Mouse (Mus musculus) heart, adult 9 months (tissue): ENCODE results near the gene Ap2a1.

Experiments
- DNase-seq, 2 experiments: peaks; one replicate each; pipeline ENCODE4 v3.0.0; 2022; ENCODE audit warnings: low spot score in 2 of 2

The Ap2a1 gene

DNA sequence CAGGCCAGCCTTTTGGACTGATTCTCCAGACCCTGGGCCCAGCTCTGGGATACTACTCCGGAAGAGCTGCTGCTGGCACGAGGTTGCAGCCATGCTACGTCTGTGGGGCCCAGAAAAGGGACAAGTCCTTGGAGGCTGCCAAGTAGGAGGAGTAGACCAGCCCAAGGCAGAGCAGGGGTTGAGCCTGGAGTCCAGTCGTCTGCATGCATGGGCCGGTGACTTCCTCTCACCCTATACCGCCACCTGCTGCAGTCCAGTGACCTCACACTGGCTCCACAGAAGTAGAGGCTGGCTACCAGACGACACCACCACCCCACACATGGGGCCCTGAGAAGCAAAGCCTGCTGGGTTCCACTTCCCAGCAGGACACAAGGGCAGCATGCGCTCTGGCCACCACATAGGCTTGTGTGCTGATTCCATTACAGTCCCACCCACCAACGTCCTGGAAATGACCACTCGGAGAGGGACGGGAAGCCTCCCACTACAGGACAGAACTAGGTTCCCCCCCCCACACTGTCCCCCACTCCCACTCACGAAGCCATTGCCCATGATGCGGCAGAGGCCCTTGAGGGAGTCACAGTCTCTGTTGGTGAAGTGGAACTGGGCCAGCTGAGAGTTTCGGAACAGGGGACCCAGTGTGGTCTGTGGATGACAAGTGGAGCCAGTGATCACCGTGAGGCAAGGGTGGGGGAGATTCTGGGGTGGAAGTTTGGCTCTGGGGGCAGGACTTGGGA is 62.9 kb downstream of the Ap2a1 start:
- peak; percentile 83 for DNase-seq

DNA sequence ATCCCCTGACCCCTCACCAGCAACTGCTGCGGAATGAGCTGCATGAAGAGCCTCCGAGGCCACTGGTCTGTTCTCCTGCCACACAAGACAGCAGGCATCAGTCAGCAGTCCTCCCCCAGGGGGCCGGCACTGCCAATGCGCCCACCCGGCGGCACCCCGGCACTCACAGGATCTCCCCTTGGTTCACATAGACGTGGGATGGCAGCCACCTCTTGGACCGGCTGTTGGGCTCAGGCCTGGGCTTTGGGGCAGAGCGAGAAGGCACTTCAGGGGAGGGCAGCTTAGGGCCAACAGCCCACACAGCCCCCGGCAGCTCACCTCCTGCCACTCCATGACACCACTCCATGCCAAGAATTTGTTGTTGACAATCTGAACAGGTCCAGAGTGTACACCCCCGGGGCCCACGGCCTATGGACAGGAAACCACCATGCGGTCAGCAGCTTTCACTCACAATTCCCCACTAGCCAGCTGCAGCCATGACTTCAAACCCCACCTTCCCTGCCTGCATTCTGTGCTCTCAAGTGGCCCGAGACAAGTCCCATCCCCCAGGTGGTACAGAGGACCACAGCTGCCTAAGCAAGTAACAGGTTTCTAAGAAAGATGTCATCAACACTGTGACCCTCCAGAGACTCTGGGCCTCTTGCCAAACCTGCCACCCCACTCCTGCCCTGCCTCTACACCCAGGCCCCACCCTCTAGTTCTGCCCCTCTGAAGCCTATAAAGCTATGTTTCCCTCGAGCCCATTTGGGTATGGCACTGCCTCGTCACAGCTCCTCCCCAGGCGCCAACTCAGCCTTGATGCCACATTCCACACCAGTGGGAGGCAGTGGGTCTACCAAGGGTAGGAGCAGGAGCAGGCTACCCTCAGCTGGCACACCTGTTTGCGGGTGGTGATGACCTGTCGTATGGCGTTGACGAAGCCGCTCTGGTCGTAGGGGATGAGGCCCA is 64.4 kb downstream of the Ap2a1 start:
- peak in 1 of 2 experiments; percentile 27 for DNase-seq

DNA sequence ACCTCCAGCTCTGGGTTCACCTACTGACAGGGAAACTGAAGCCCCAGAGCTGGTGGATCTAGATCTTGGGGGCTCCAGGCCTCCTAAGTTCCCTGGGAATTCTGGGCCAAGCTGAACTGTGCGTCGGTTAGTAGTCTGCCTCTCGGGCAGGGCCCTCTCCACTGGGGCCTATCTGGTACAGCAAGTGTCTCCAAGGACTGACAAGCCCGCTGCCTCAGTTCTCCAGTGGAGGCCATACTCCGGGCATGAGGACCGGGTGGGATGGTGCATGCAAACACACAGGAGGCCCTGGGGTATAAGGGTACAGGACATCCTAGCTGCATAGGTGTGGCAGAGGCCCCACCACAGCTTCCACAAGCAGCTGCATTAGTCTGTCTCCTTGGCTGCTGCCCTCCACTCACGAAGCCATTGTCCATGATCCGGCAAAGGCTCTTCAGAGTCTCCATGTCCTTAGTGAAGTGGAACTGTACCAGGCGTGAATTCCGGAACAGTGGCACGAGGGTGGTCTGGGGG is 65.3 kb downstream of the Ap2a1 start:
- DNase-seq = no peak

DNA sequence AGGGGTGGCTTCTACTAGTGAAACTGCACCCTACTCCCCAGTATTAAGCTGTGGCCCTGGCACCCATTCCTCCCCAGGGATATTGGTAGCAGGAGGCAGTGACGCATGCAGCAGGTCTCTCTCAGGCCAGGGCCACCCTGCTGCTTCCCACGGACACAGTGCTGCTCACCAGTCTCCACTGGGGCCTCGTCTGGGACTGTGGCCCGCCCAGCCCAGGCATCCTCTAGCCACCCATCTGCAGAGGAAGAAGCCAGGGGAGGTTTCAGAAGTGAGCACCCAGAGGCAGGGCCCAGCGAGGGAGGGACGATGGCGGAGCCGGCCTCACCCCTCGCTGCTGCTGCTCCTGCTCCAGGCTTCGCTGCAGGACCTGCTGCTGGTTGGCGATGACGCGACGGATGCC is 66.1 kb downstream of the Ap2a1 start:
- no peak for DNase-seq

DNA sequence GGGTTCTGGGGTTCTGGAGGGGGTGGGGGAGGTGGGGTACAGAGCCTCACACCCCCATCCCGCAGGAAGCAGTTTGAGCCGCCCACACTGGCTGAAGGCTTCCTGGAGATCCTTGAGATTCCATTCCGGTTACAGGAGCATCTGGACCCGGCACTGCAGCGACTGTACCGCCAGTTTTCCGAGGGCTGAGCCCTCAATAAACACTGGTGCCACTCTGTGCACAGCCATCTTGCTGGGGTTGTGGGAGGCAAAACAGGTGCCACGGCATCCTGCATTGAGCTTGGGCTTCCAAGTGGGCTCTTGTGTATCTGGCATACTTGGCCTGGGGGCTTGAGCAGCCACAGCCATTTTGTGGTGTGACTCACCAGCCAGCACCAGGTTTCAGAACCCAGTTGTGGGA is 66.9 kb downstream of the Ap2a1 start:
- DNase-seq = no peak

DNA sequence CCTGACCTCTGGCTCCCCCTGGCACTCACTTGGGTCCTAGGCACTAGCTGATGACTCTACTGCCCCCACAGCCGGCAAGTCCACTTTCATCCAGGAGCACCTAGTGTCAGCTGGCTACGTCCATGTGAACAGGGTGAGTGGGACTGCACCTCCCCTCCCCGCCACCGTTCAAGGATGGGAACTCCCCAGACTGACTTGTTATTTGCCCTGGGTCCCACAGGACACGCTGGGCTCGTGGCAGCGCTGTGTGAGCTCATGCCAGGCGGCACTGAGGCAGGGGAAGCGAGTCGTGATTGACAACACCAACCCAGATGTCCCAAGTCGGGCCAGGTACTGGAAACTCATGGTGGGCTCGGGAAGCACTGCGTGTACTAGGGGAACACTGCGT is 67.9 kb downstream of the Ap2a1 start:
- DNase-seq = no peak

DNA sequence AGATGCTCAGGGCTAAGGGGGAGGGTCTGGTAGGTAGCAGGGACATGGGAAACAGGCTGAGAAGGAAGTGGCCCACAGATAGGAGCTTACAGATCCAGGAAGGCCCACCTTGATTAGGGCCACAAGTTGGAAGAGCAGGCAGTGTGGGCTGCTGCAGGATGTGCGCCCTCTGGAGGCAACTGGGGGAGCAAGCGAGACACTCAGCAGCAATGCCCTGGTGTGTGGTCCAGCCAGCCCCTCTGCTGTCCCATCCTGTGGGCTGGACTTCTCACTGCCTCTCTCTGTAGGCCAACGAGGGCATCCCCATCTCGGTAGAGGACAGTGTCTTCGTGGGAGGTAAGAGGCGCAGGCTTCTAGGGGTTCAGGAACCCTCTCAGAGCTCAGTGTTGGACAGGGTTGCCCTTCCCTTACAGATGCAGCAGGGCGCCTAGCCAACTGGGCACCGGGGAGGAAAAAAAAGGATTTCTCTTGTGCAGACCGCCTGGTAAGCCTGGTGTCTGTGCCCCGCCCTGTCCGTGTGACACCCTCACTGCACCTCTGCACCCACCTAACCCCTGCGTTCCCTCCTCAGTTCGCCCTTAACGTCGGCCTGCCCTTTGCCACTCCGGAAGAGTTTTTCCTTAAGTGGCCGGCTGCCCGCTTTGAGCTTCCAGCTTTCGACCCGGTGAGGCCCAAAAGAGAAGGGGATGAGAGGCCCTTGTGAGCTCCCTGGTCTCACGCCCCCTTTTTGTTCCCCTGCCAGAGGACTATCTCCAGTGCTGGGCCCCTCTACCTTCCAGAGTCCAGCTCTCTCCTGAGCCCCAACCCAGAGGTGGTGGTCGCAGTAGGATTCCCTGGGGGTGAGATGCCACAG is 68.5 kb downstream of the Ap2a1 start:
- peak in 1 of 2 experiments; percentile 56 for DNase-seq

DNA sequence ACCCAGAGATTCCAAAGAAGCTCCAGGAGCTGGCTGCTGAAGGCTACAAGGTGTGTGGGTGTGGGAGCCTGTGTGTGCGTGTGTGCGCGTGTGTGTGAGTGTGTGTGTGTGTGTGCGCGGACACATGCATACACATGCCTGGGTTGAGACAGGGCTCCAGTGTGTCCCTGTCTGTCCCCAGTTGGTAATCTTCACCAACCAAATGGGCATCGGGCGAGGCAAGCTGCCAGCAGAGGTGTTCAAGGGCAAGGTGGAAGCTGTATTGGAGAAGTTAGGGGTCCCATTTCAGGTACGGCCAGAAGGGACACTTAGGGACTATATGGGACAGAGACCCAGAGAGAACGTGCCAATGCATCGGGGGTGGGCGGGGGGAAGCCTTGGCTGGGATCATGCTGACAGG is 69.4 kb downstream of the Ap2a1 start:
- no peak for DNase-seq

DNA sequence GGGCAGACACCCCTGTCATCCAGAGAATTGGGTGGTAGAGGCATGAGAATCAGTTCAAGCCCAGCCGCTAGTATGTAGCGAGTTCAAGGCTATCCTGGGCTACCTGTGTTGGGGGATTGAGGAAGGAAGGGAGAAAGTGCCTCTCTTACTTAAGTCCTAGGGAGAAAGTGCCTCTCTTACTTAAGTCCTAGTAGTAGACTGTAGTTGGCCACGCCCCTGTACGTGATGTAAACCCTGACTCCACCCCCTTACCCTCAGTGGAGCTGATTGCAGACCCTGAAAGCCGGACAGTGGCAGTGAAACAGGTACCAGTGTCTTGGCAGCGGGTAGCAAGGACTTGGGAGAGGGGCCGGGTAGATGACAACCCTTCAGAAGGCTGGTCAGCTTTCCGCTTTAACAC is 71.4 kb downstream of the Ap2a1 start:
- DNase-seq = no peak

DNA sequence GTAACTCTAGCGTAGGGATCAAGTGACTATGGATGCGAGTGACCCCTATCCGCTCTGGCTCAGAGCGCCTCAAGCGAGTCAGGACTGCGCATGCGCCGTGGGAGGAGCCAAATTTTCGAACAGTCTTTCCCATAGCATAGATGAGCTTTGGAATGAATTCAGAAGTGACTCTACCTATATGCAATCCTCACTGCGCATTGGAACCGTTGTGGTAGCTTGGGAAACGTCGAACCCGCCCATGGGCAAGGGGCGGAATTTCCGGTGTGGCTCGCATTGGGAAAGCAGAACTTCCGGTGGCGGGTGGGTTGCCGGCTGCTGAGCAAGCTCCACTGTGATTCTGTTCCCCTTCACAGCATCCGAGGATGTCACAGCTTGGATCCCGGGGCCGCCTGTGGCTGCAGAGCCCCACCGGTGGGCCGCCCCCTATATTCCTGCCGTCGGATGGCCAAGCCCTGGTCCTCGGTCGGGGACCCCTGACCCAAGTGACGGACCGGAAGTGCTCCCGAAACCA is 72.2 kb downstream of the Ap2a1 start, which contains the start of gene Pnkp:
TSS of gene Pnkp (plus strand) at position 98 of the 511 bp plus-strand sequence.
- DNase-seq = peak; percentile 83 to 89

DNA sequence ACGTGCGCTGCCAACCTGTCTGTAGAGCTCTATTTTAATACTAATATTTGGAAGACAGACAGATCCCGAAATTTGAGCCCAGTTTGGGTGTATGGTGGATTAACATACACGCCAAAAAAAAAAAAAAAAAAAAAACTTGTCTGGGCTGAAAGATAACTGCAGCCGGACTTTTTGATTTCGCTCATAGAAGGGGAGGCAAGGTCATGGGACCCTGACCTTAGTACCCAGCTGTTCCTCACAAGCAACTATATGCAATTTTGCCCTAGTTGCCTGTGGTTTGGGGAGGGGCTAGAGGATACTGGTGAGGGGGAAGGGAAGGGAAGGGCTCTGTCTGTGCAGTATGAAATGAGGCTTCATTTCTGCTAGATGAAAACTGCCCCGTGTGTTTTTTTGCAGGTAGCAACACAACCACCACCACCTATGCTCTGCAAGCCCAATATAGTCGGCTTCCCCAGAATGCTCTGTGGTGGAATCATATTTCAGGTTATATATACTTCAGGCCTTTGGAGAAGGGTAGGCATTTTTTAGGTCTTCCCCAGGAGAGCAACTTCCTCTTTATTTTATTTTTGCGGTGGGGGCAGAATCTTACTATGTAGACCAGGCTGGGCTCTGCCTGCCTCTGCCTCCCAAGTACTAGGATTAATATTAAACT is 72.9 kb downstream of the Ap2a1 start:
- no peak for DNase-seq

DNA sequence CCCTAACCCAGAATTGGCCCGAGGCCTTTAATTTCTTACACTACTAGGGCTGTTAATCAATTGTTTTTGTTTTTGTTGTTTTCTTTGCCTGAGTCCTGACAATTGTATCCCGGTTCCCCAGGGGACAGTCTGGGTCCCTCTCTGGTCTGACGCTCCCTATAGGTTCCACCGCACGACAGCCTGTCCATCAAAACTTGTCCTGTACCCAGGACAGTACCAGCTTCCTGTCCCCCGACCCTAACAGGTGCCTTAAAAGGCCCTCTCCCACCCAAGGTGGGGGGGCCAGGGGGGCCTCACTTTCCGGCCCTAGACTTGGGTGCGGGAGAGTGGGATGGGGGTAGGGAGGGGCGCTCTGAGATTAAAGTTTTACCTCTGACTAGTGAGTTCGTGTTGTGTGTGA is 74.3 kb downstream of the Ap2a1 start:
- DNase-seq = no peak

DNA sequence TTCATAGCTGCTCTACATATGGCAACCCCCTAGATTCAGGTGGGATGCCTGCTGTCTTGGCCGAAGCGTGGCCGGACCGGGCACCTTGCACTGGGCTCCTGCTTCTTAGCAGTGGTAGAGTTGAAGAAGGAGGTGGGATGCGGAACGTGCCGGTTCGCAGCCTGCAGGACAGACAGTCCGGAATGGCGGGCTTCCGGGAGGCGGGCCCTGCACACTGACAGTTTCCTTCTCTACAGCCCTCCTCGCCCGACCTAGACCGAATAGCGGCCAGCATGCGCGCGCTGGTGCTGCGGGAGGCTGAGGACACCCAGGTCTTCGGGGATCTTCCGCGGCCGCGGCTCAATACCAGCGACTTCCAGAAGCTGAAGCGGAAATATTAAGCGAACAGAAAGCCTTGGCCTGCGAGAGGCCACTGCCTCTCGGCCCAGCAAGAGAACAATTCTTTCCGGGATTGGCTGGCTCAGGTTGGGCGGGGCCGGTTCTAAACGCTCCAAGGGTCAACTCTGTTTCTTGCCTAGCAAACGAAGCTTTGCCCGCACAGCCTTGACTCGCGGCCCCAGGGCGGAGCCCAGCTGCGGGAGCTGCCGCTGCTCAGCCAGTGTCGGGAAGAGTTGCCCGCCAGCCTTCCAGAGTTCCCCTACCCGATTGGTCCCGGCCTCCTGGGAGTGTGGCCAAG is 74.8 kb downstream of the Ap2a1 start:
- DNase-seq = peak; percentile 91 to 93

DNA sequence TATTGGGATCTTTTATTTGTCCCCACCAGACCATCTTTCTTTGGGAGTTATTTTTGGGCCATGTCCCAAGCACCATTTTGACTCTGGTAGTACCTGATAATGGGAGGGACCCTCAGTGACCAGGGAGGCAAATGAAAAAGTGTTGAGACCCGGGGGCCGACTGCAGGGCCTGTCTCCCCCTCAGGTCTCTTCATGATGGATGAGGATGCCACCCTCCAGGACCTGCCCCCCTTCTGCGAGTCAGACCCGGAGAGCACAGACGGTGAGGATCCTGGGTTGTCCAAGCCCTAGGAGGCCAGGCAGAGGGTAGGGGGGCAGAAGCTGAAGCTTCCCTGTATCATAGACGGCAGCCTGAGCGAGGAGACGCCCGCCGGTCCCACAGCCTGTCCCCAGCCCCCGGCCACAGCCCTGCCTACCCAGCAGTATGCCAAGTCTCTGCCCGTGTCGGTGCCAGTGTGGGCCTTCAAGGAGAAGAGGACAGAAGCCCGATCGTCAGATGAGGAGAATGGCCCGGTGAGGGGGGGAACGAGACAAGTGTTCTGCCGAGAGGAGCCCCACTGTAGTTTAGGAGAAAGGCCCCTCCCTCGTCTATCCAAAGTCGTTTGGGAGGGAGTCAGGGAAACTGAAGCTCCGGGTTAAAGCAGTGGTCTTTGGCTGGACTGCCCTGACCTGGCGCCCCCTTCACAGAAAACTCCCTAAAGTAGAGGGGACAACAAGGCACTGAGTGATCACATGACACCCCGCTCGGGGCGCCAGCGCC is 75.5 kb downstream of the Ap2a1 start:
- no peak for DNase-seq

DNA sequence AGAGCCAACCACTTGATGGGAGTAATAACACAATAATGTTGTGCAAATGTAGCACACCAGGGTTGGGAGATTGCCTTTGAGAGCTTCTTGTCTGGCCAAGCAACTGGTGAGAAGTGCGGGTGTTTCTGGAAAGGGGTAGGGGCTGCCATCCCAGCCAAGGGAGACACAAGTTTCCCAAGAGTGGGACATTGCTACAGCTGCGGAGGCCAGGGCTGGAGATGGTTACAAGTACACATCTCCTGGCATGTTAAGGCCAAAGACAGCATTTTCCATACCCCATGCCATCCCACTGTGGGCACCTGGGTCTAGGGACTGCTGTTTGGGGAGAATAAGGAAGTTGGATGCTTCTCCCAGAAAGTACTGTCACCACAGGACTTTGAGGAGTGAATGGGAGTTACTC is 76.2 kb downstream of the Ap2a1 start:
- DNase-seq = no peak

DNA sequence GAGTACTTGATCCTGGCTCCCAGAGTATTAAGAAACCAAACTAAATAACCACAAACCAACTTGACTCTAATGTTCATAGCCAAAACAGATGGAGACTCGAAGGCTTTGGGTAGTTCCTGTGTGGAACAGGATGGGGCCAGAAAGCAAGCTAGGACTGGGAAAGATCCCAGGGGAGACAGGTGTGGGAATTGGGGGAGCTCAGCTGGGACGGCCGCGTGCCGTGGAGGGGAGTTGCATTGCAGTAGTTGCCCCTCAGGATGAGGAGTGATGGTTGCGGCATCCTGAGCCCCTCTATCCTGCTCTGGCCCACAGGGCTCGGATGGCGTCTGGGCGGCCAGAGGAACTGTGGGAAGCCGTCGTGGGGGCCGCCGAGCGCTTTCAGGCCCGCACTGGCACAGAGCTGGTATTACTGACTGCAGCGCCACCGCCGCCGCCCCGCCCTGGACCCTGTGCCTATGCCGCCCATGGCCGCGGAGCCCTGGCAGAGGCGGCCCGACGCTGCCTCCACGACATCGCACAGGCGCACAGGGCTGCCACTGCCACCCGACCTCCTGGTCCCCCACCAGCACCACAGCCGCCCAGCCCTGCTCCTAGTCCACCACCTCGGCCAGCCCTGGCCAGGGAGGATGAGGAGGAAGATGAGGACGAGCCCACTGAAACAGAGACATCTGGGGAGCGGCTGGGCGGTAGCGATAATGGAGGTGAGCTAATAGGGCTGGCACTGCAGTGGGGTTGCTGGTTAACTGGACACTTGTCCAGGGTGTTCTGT is 76.9 kb downstream of the Ap2a1 start:
- DNase-seq = no peak

DNA sequence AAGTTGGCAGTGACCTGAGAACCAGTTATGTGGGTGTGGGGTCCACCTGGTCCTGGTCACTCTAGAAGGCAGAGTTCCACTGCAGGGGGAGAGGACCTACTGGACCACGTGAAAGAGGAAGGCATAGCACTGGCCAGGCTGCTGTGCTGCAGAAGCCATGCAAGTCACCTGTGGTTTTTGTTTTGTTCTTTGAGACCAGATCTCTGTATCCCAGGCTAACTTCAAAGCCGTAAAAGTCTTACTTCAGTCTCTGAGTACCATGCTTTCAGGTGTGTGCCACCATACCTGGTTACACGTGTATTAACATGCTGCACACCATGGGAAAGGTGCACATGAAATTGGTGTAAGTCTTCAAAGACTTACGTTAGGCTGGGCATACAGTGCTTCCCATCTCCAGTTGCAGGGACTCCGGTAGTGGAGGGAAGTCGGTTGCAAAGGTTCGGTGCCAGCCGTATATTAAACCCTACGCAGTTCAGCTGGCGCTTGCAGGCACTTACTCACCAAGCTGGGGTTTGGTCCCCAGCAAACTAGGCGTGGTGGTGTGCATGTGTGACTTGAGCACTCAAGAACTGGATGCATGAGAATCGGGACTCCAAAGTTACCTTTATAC is 77.6 kb downstream of the Ap2a1 start:
- no peak for DNase-seq
